Mouse (Mus musculus): ENCODE data around the gene Tubgcp6. TPM values are rescaled to one million over a fixed set of nuclear protein-coding genes. Genes with fewer than 3 reads are reported as not detected.

The Tubgcp6 gene
- total RNA-seq, 1 experiment from 2014 or later = 13.3 TPM

GRCm38 (mm10) chr15:89102646-89103045, 20.3 kb downstream of the Tubgcp6 start:
- DNase-seq = no peak

- DNase-seq = no peak
Measured at GRCm38 (mm10) chr15:89100823-89101222, 22.1 kb downstream of the Tubgcp6 start.

- no peak for DNase-seq
Measured at GRCm38 (mm10) chr15:89098616-89099015, 24.3 kb downstream of the Tubgcp6 start.

- DNase-seq = no peak
Measured at GRCm38 (mm10) chr15:89097450-89097849, 25.5 kb downstream of the Tubgcp6 start.

GRCm38 (mm10) chr15:89092181-89092580, 30.7 kb downstream of the Tubgcp6 start:
- DNase-seq = no peak

GRCm38 (mm10) chr15:89090662-89091061, 32.2 kb downstream of the Tubgcp6 start:
- DNase-seq = no peak

GRCm38 (mm10) chr15:89089248-89090051, 33.5 kb downstream of the Tubgcp6 start:
- DNase-seq = peak; percentile 75

GRCm38 (mm10) chr15:89088607-89089247, 34.2 kb downstream of the Tubgcp6 start, which contains the start of gene Selenoo:
Gene Selenoo, plus strand, starts transcription at chr15:89089084.
- peak; percentile 97 for DNase-seq

GRCm38 (mm10) chr15:89084826-89085225, 38.1 kb downstream of the Tubgcp6 start:
- DNase-seq = no peak

- no peak for DNase-seq
Measured at GRCm38 (mm10) chr15:89083906-89084305, 39.0 kb downstream of the Tubgcp6 start.

GRCm38 (mm10) chr15:89078208-89078836, 44.6 kb downstream of the Tubgcp6 start:
- DNase-seq = peak; percentile 74

GRCm38 (mm10) chr15:89076156-89076731, 46.7 kb downstream of the Tubgcp6 start:
- peak; percentile 81 for DNase-seq

GRCm38 (mm10) chr15:89075478-89076147, 47.3 kb downstream of the Tubgcp6 start:
- DNase-seq = peak; percentile 96

- DNase-seq = no peak
Measured at GRCm38 (mm10) chr15:89074613-89075477, 48.1 kb downstream of the Tubgcp6 start, which contains the start of gene Trabd. Gene Trabd, plus strand, starts transcription at chr15:89075124.

- DNase-seq = no peak
Measured at GRCm38 (mm10) chr15:89073993-89074603, 48.8 kb downstream of the Tubgcp6 start.

- no peak for DNase-seq
Measured at GRCm38 (mm10) chr15:89070606-89071005, 52.3 kb downstream of the Tubgcp6 start.

- no peak for DNase-seq
Measured at GRCm38 (mm10) chr15:89069336-89069840, 53.5 kb downstream of the Tubgcp6 start.

- DNase-seq = no peak
Measured at GRCm38 (mm10) chr15:89068226-89068625, 54.7 kb downstream of the Tubgcp6 start.

GRCm38 (mm10) chr15:89067609-89068008, 55.3 kb downstream of the Tubgcp6 start:
- DNase-seq = no peak

- DNase-seq = no peak
Measured at GRCm38 (mm10) chr15:89064891-89065290, 58.0 kb downstream of the Tubgcp6 start.
